In genomic region chr17:5397148-5398007, GRCm38 (mm10) we compare ENCODE assay signal across 8 mouse cellular contexts. TPM values are rescaled to one million over a fixed set of nuclear protein-coding genes. Genes with fewer than 3 reads are reported as not detected.
DNase-seq lines count a peak whose midpoint lies in the region; ATAC-seq and TF ChIP-seq lines count a peak whose summit lies in the region.

No protein-coding gene starts in this region.

- H3K27ac ChIP-seq in heart, embryonic 14.5 days (replicated peaks in 1 of 2; ENCODE audit: control insufficient read depth in 1 of 2, insufficient read depth in 1 of 2, low read depth in 2 of 2, low read length in 2 of 2), result no peak overlapping the region
- H3K27ac ChIP-seq in liver, embryonic 11.5 days (ENCODE audit: low read depth, low read length), result no peak overlapping the region
- H3K27ac ChIP-seq in stomach, embryonic 14.5 days (ENCODE audit: low read length), result no peak overlapping the region

- peak; percentile 67; the same call in 1 of the 2 replicates for ATAC-seq in erythroid progenitor cell, adult 5-6 weeks (replicated peaks; ENCODE audit: low FRiP score, poor library complexity, severe bottlenecking)
- peak; percentile 73; the same call in 1 of the 2 replicates for ATAC-seq in heart, embryonic 14.5 days (ENCODE audit: insufficient number of reproducible peaks, insufficient read depth, low FRiP score, low read depth)
- ATAC-seq in liver, embryonic 11.5 days (replicated peaks; ENCODE audit: low FRiP score), result peak; percentile 64
- ATAC-seq in stomach, embryonic 14.5 days (ENCODE audit: insufficient number of reproducible peaks, insufficient read depth, low FRiP score, low read depth), result 0 out of 2 replicates have a peak, but pooled peaks have one; percentile 29

- 28% methylated on average over 33 of the region's 33 CpGs for WGBS in heart, embryonic 14.5 days
- WGBS in liver, embryonic 11.5 days, result 28% methylated on average over 33 of the region's 33 CpGs
- 30% methylated on average over 33 of the region's 33 CpGs for WGBS in stomach, embryonic 14.5 days

- H3K4me3 ChIP-seq in heart, embryonic 14.5 days (ENCODE audit: control insufficient read depth in 1 of 2, insufficient read depth in 1 of 2, low read depth in 1 of 2, low read length in 2 of 2), result no peak overlapping the region
- no peak overlapping the region for H3K4me3 ChIP-seq in liver, embryonic 11.5 days (ENCODE audit: low read depth, low read length)
- no peak overlapping the region for H3K4me3 ChIP-seq in stomach, embryonic 14.5 days (ENCODE audit: low read depth, low read length)

- no peaks in the 10 kb centered on the region for H3K36me3 ChIP-seq in heart, embryonic 14.5 days (ENCODE audit: control insufficient read depth, insufficient read depth, low read length)
- H3K36me3 ChIP-seq in liver, embryonic 11.5 days (ENCODE audit: control insufficient read depth, insufficient read depth, low read length), result no peaks in the 10 kb centered on the region
- no peaks in the 10 kb centered on the region for H3K36me3 ChIP-seq in stomach, embryonic 14.5 days (ENCODE audit: control insufficient read depth, insufficient read depth, low read length)

- no peak for TF ChIP-seq POLR2A in brain, embryonic 14.5 days (IDR thresholded peaks at IDR 0.05; ENCODE audit: borderline replicate concordance, extremely low read depth, insufficient read depth, insufficient read length, poor library complexity, severe bottlenecking)

- peaks cover 5 to 6% of the 10 kb centered on the region in 2 experiments; a peak in 3 of 4 replicates for H3K4me1 ChIP-seq in heart, embryonic 14.5 days (ENCODE audit: control insufficient read depth in 2 of 2, insufficient read depth in 2 of 2, low read length in 2 of 2)
- H3K4me1 ChIP-seq in liver, embryonic 11.5 days (replicated peaks; ENCODE audit: control insufficient read depth, insufficient read depth, low read length), result peaks cover under 1% of the 10 kb centered on the region; the same call in 1 of the 2 replicates
- no peaks in the 10 kb centered on the region for H3K4me1 ChIP-seq in stomach, embryonic 14.5 days (ENCODE audit: control insufficient read depth, insufficient read depth, low read length)

- peak overlapping the region; percentile 51 for H3K4me2 ChIP-seq in heart, embryonic 14.5 days (ENCODE audit: low read length)
- peak overlapping the region; percentile 26 for H3K4me2 ChIP-seq in liver, embryonic 11.5 days
- H3K4me2 ChIP-seq in stomach, embryonic 14.5 days (replicated peaks; ENCODE audit: low read depth, low read length), result no peak overlapping the region

- no peaks in the 10 kb centered on the region for H3K27me3 ChIP-seq in heart, embryonic 14.5 days (ENCODE audit: control insufficient read depth, insufficient read depth, low read length)
- H3K27me3 ChIP-seq in liver, embryonic 11.5 days (replicated peaks; ENCODE audit: control insufficient read depth, insufficient read depth, low read length), result peaks cover 4% of the 10 kb centered on the region; the same call in 1 of the 2 replicates
- H3K27me3 ChIP-seq in stomach, embryonic 14.5 days (ENCODE audit: control insufficient read depth, insufficient read depth, low read length), result no peaks in the 10 kb centered on the region

- peak; percentile 98 for TF ChIP-seq CTCF in brain, embryonic 14.5 days (IDR thresholded peaks at IDR 0.05; ENCODE audit: borderline replicate concordance, extremely low read depth, insufficient read depth, insufficient read length)

- H3K9ac ChIP-seq in heart, embryonic 14.5 days (ENCODE audit: low read length), result peak overlapping the region; percentile 64; the same call in 1 of the 2 replicates
- no peak overlapping the region for H3K9ac ChIP-seq in liver, embryonic 11.5 days (ENCODE audit: low read depth, low read length)
- no peak overlapping the region for H3K9ac ChIP-seq in stomach, embryonic 14.5 days (replicated peaks; ENCODE audit: low read depth, low read length)

- DNase-seq in CD4-positive helper T cell, adult 2 months (ENCODE audit: low read depth, low spot score), result peak; percentile 76
- DNase-seq in brain, embryonic 14.5 days (ENCODE audit: low read depth), result peak; percentile 93
- peak; percentile 94 for DNase-seq in kidney, postnatal 10 days
- peak; percentile 85 for DNase-seq in liver, embryonic 11.5 days (ENCODE audit: low spot score)
- DNase-seq in natural killer cell, adult 2 months (ENCODE audit: low spot score in 2 of 2), result peak; percentile 60 to 74

- no peaks in the 10 kb centered on the region for H3K9me3 ChIP-seq in heart, embryonic 14.5 days (ENCODE audit: control insufficient read depth, low read length)
- H3K9me3 ChIP-seq in liver, embryonic 11.5 days (ENCODE audit: control insufficient read depth, low read length), result no peaks in the 10 kb centered on the region
- H3K9me3 ChIP-seq in stomach, embryonic 14.5 days (ENCODE audit: control insufficient read depth, low read depth, low read length), result no peaks in the 10 kb centered on the region

RNA-seq across cellular contexts. Expression of gene Ldhal6b, which starts 21.2 kb away (rescaled TPM):
- 0.57 and 0.86 TPM in 2 replicates for polyA plus RNA-seq in brain, embryonic 14.5 days (2012; rRNA removed)
- not detected in 2 replicates for total RNA-seq in erythroid progenitor cell, adult 5-6 weeks (2015; ENCODE audit: low replicate concordance)
- total RNA-seq in erythroid progenitor cell, adult 5-6 weeks (2017; ENCODE audit: low replicate concordance), result 0.39 TPM in 1 of 2 replicates, not detected in the other
- not detected in 2 replicates for polyA plus RNA-seq in heart, embryonic 14.5 days (2014; fragmentation: Nextera tagmentation; extraction: Ambion mirVana)
- 0.12 TPM in 1 of 2 replicates, not detected in the other for polyA plus RNA-seq in liver, embryonic 11.5 days (2014; fragmentation: Nextera tagmentation; extraction: Ambion mirVana)
- not detected in 2 replicates for polyA plus RNA-seq in stomach, embryonic 14.5 days (2014; fragmentation: Nextera tagmentation; extraction: Ambion mirVana)

RNA-seq across cellular contexts. Expression of gene Tmem242, which starts 42.7 kb away (rescaled TPM):
- 26.7 and 35.9 TPM in 2 replicates for polyA plus RNA-seq in brain, embryonic 14.5 days (2012; rRNA removed)
- 6.5 and 12.2 TPM in 2 replicates for total RNA-seq in erythroid progenitor cell, adult 5-6 weeks (2015; ENCODE audit: low replicate concordance)
- 2.1 and 8.6 TPM in 2 replicates for total RNA-seq in erythroid progenitor cell, adult 5-6 weeks (2017; ENCODE audit: low replicate concordance)
- polyA plus RNA-seq in heart, embryonic 14.5 days (2014; fragmentation: Nextera tagmentation; extraction: Ambion mirVana), result 108 and 141 TPM in 2 replicates
- 96.1 and 100 TPM in 2 replicates for polyA plus RNA-seq in liver, embryonic 11.5 days (2014; fragmentation: Nextera tagmentation; extraction: Ambion mirVana)
- polyA plus RNA-seq in stomach, embryonic 14.5 days (2014; fragmentation: Nextera tagmentation; extraction: Ambion mirVana), result 138 and 140 TPM in 2 replicates
